Comparison of ENCODE assay signal across 21 mouse cellular contexts in the genomic region with DNA sequence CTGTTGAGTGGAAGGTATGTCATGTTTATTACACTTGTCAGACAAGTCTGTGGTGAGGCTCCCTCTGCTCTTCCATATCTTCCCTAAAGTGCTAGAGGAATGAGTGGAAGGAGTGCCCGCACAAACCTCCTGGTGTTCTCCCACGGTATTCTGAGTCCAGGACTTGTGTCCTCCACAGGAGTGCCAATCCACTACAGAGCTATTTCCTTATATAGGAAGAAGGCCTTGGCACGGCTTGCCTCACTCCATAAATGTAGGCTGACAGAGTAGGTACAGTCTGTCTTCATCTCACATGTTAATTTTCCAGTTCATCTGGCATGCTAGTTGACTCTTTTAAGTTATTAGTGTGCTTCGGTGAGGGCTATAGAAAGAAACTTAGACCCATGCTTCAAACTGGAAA.
DNase-seq lines count a peak whose midpoint lies in the region; ATAC-seq lines count a peak whose summit lies in the region.
"Had no signal": no experiment of that assay in that cellular context is flagged by ENCODE, and none has a peak within 500 bp of the region (broad histone marks: within the 10 kb centered on the region; RNA-seq: fewer than 3 reads in every experiment).

No protein-coding gene starts in this region.

- H3K27ac ChIP-seq in heart, embryonic 12.5 days (ENCODE audit: poor library complexity, severe bottlenecking), result no peak overlapping the region
- peak overlapping the region; percentile 8; the same call in 1 of the 2 replicates for H3K27ac ChIP-seq in neural tube, embryonic 15.5 days (replicated peaks)
- H3K27ac ChIP-seq in heart, embryonic 16.5 days (ENCODE audit: low read length), result peak overlapping the region; percentile 32
- no peak overlapping the region for H3K27ac ChIP-seq in forebrain, embryonic 15.5 days (replicated peaks)
- H3K27ac ChIP-seq: embryonic facial prominence, embryonic 15.5 days; forebrain, embryonic 10.5 days; hindbrain, embryonic 13.5 days; limb, embryonic 10.5 days had no signal

- H3K4me1 ChIP-seq in heart, embryonic 12.5 days (replicated peaks), result 0 out of 2 replicates have a peak, but pooled peaks cover 8% of the 10 kb centered on the region
- H3K4me1 ChIP-seq in neural tube, embryonic 15.5 days, result peaks cover 15% of the 10 kb centered on the region
- peaks cover 13% of the 10 kb centered on the region for H3K4me1 ChIP-seq in heart, embryonic 16.5 days (ENCODE audit: control insufficient read depth, insufficient read depth, low read length)
- H3K4me1 ChIP-seq in forebrain, embryonic 15.5 days, result 0 out of 2 replicates have a peak, but pooled peaks cover 6% of the 10 kb centered on the region
- H3K4me1 ChIP-seq: limb, embryonic 10.5 days had no signal

- no peak overlapping the region for H3K4me3 ChIP-seq in heart, embryonic 12.5 days
- no peak overlapping the region for H3K4me3 ChIP-seq in neural tube, embryonic 15.5 days (replicated peaks)
- H3K4me3 ChIP-seq in heart, embryonic 16.5 days (ENCODE audit: low read length), result no peak overlapping the region
- H3K4me3 ChIP-seq in forebrain, embryonic 15.5 days, result no peak overlapping the region
- H3K4me3 ChIP-seq: embryonic facial prominence, embryonic 15.5 days; forebrain, embryonic 10.5 days; hindbrain, embryonic 13.5 days; limb, embryonic 10.5 days; neural tube, embryonic 13.5 days had no signal

- H3K9ac ChIP-seq in heart, embryonic 12.5 days, result no peak overlapping the region
- H3K9ac ChIP-seq in neural tube, embryonic 15.5 days (replicated peaks), result no peak overlapping the region
- H3K9ac ChIP-seq in heart, embryonic 16.5 days (ENCODE audit: low read length), result no peak overlapping the region
- no peak overlapping the region for H3K9ac ChIP-seq in forebrain, embryonic 15.5 days (replicated peaks)
- H3K9ac ChIP-seq: embryonic facial prominence, embryonic 15.5 days; hindbrain, embryonic 13.5 days; neural tube, embryonic 13.5 days had no signal

- H3K27me3 ChIP-seq in heart, embryonic 12.5 days (replicated peaks), result no peaks in the 10 kb centered on the region
- H3K27me3 ChIP-seq in neural tube, embryonic 15.5 days (replicated peaks), result no peaks in the 10 kb centered on the region
- H3K27me3 ChIP-seq in heart, embryonic 16.5 days (ENCODE audit: control insufficient read depth, insufficient read depth, low read length), result no peaks in the 10 kb centered on the region
- no peaks in the 10 kb centered on the region for H3K27me3 ChIP-seq in forebrain, embryonic 15.5 days
- H3K27me3 ChIP-seq: embryonic facial prominence, embryonic 15.5 days; hindbrain, embryonic 13.5 days; neural tube, embryonic 13.5 days had no signal

- H3K4me2 ChIP-seq in heart, embryonic 12.5 days, result no peak overlapping the region
- H3K4me2 ChIP-seq in neural tube, embryonic 15.5 days, result no peak overlapping the region
- no peak overlapping the region for H3K4me2 ChIP-seq in heart, embryonic 16.5 days (ENCODE audit: low read depth, low read length)
- no peak overlapping the region for H3K4me2 ChIP-seq in forebrain, embryonic 15.5 days (replicated peaks)
- H3K4me2 ChIP-seq: embryonic facial prominence, embryonic 15.5 days; hindbrain, embryonic 13.5 days; liver, embryonic 11.5 days; midbrain, embryonic 11.5 days; neural tube, embryonic 13.5 days had no signal

- peak; percentile 93 for DNase-seq in heart, adult 11 months
- no peak for DNase-seq in neural tube, embryonic 10.5 days (ENCODE audit: extremely low spot score, low spot score)
- peak; percentile 12 for DNase-seq in right cerebral cortex, postnatal 14 days
- DNase-seq: adrenal gland, adult 2 months; cerebellum, postnatal 10 days; embryo, embryonic 11 days; lung, adult 2 months; lung, postnatal 36 days; thymus, postnatal 36 days had no signal

- no peak for ATAC-seq in heart, embryonic 12.5 days (ENCODE audit: insufficient number of reproducible peaks, low FRiP score)
- ATAC-seq in neural tube, embryonic 15.5 days (ENCODE audit: low FRiP score), result no peak
- 0 out of 2 replicates have a peak, but pooled peaks have one; percentile 37 for ATAC-seq in heart, embryonic 16.5 days (replicated peaks; ENCODE audit: extremely low read depth, insufficient read depth, low FRiP score)
- ATAC-seq in megakaryocyte progenitor cell, adult 5-6 weeks (replicated peaks; ENCODE audit: poor library complexity), result no peak
- ATAC-seq in forebrain, embryonic 15.5 days (replicated peaks), result no peak

- no peaks in the 10 kb centered on the region for H3K9me3 ChIP-seq in heart, embryonic 12.5 days (replicated peaks)
- no peaks in the 10 kb centered on the region for H3K9me3 ChIP-seq in neural tube, embryonic 15.5 days (replicated peaks)
- no peaks in the 10 kb centered on the region for H3K9me3 ChIP-seq in heart, embryonic 16.5 days (replicated peaks; ENCODE audit: control insufficient read depth, low read length)
- H3K9me3 ChIP-seq in forebrain, embryonic 15.5 days, result no peaks in the 10 kb centered on the region
- H3K9me3 ChIP-seq: embryonic facial prominence, embryonic 15.5 days; forebrain, embryonic 10.5 days; hindbrain, embryonic 13.5 days; limb, embryonic 10.5 days; neural tube, embryonic 13.5 days had no signal

- no peaks in the 10 kb centered on the region for H3K36me3 ChIP-seq in heart, embryonic 12.5 days
- H3K36me3 ChIP-seq in neural tube, embryonic 15.5 days, result no peaks in the 10 kb centered on the region
- H3K36me3 ChIP-seq in heart, embryonic 16.5 days (ENCODE audit: control insufficient read depth, insufficient read depth), result no peaks in the 10 kb centered on the region
- no peaks in the 10 kb centered on the region for H3K36me3 ChIP-seq in forebrain, embryonic 15.5 days
- H3K36me3 ChIP-seq: embryonic facial prominence, embryonic 15.5 days; forebrain, embryonic 10.5 days; hindbrain, embryonic 13.5 days; limb, embryonic 10.5 days; neural tube, embryonic 13.5 days had no signal

- 61% methylated on average over 4 of the region's 4 CpGs for WGBS in heart, embryonic 12.5 days
- 75% methylated on average over 4 of the region's 4 CpGs for WGBS in neural tube, embryonic 15.5 days
- WGBS in heart, embryonic 16.5 days, result 52% methylated on average over 4 of the region's 4 CpGs
- WGBS in forebrain, embryonic 15.5 days, result 88% methylated on average over 4 of the region's 4 CpGs

Comparison
In these comparisons a context has a peak if more than half of its experiments do, and no peak if none do; other contexts are left out.
1. H3K27ac ChIP-seq: peak in neural tube, embryonic 15.5 days (single experiment) and heart, embryonic 16.5 days (single experiment); none in heart, embryonic 12.5 days (single experiment) and forebrain, embryonic 15.5 days (single experiment).